Mouse (Mus musculus): ENCODE measurements at regions not wholly inside any gene's neighbourhood (a gene's known extent, or its start where the extent isn't known, plus 50 kb on each side); places are given as distances from the start of the nearest gene placed in this dataset.

DNA sequence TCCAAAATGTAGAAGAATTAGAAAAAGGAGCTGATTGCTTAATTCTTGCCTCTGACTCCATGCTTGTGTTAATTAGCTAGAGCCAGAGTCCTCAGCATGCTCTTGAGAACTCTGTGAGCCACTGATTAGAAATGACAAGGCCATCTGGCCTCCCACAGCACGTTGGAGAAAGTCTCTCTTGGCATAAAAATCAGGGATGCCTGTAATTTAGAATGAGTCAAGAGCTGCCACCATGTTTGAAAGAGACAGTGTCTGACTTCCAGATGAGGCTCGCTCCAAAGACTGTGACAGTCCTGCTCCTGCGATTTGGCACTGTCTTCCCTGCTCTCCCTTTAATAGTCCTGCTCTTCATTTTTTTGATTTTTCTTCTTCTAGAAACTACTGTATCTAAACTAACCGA, 374.6 kb downstream of the Ipo11 start:
- TF ChIP-seq CTCF (IDR thresholded peaks at IDR 0.05; ENCODE audit: low read depth) (no peak), EP300 (IDR thresholded peaks at IDR 0.05; ENCODE audit: low read depth) (no peak)
